Mouse (Mus musculus): Measurements from ENCODE around the gene Evi5. TPM values are rescaled to one million over a fixed set of nuclear protein-coding genes. Genes with fewer than 3 reads are reported as not detected.

Evi5 gene
- total RNA-seq, 2 experiments from 2014 or later, result 73.4 to 88.4 TPM

GRCm38 (mm10) chr5:107829998-107830560, 44.8 kb downstream of the Evi5 start, which contains the start of gene Ube2d2b:
Gene Ube2d2b (plus strand): TSS chr5:107830099.
- intact Hi-C loops (cut with DNase I), result no loop called here
- DNase-seq (ENCODE audit: low spot score in 2 of 2), result no peak

- intact Hi-C loops (cut with DNase I), result no loop called here
These were observed 52.4 kb downstream of the Evi5 start for GRCm38 (mm10) chr5:107822521-107822920.

GRCm38 (mm10) chr5:107814651-107815050, 60.3 kb downstream of the Evi5 start:
- intact Hi-C loops (cut with DNase I), result no loop called here
- no peak for DNase-seq (ENCODE audit: low spot score in 2 of 2)

More at GRCm38 (mm10) chr5:107822521-107822920, 52.4 kb downstream of the Evi5 start:
- no peak for DNase-seq (ENCODE audit: low spot score in 2 of 2)

- intact Hi-C loops (cut with DNase I), result no loop called here
- DNase-seq (ENCODE audit: low spot score in 2 of 2), result no peak
These were observed 67.4 kb downstream of the Evi5 start for GRCm38 (mm10) chr5:107807496-107807895.

- no peak for DNase-seq (ENCODE audit: low spot score in 2 of 2)
- intact Hi-C loops (cut with DNase I), result no loop called here
These were observed 72.3 kb downstream of the Evi5 start for GRCm38 (mm10) chr5:107802621-107803020.

GRCm38 (mm10) chr5:107801234-107801633, 73.7 kb downstream of the Evi5 start:
- intact Hi-C loops (cut with DNase I), result no loop called here
- no peak for DNase-seq (ENCODE audit: low spot score in 2 of 2)

GRCm38 (mm10) chr5:107798290-107798689, 76.6 kb downstream of the Evi5 start:
- no peak for DNase-seq (ENCODE audit: low spot score in 2 of 2)

GRCm38 (mm10) chr5:107793927-107794326, 81.0 kb downstream of the Evi5 start:
- intact Hi-C loops (cut with DNase I), result loop anchor here (5.0 kb wide), 1 partner anchor 182 kb away; no protein-coding TSS in a partner anchor

More at GRCm38 (mm10) chr5:107798290-107798689, 76.6 kb downstream of the Evi5 start:
- intact Hi-C loops (cut with DNase I), result no loop called here

GRCm38 (mm10) chr5:107793258-107793657, 81.6 kb downstream of the Evi5 start:
- intact Hi-C loops (cut with DNase I), result loop anchor here (5.0 kb wide), 1 partner anchor 181 kb away; no protein-coding TSS in a partner anchor
- no peak for DNase-seq (ENCODE audit: low spot score in 2 of 2)

More at GRCm38 (mm10) chr5:107793927-107794326, 81.0 kb downstream of the Evi5 start:
- no peak for DNase-seq (ENCODE audit: low spot score in 2 of 2)

- intact Hi-C loops (cut with DNase I), result loop anchor here (5.0 kb wide), 1 partner anchor 180 kb away; no protein-coding TSS in a partner anchor
These were observed 82.4 kb downstream of the Evi5 start for GRCm38 (mm10) chr5:107792516-107792915.

GRCm38 (mm10) chr5:107791966-107792365, 82.9 kb downstream of the Evi5 start:
- intact Hi-C loops (cut with DNase I), result loop anchor here (5.0 kb wide), 1 partner anchor 180 kb away; no protein-coding TSS in a partner anchor
- DNase-seq (ENCODE audit: low spot score in 2 of 2), result no peak

More at GRCm38 (mm10) chr5:107792516-107792915, 82.4 kb downstream of the Evi5 start:
- no peak for DNase-seq (ENCODE audit: low spot score in 2 of 2)

GRCm38 (mm10) chr5:107789492-107789891, 85.4 kb downstream of the Evi5 start:
- DNase-seq (ENCODE audit: low spot score in 2 of 2), result no peak
- intact Hi-C loops (cut with DNase I), result loop anchor here (5.0 kb wide), 1 partner anchor 103 kb away; no protein-coding TSS in a partner anchor

GRCm38 (mm10) chr5:107787682-107788443, 87.0 kb downstream of the Evi5 start:
- no peak for DNase-seq (ENCODE audit: low spot score in 2 of 2)
- intact Hi-C loops (cut with DNase I), result loop anchor here (5.0 kb wide), 1 partner anchor 104 kb away; no protein-coding TSS in a partner anchor

GRCm38 (mm10) chr5:107782360-107782759, 92.5 kb downstream of the Evi5 start:
- DNase-seq (ENCODE audit: low spot score in 2 of 2), result no peak
- intact Hi-C loops (cut with DNase I), result no loop called here

GRCm38 (mm10) chr5:107778763-107779162, 96.1 kb downstream of the Evi5 start:
- no peak for DNase-seq (ENCODE audit: low spot score in 2 of 2)
- intact Hi-C loops (cut with DNase I), result no loop called here

GRCm38 (mm10) chr5:107777545-107777830, 97.4 kb downstream of the Evi5 start:
- no peak for DNase-seq (ENCODE audit: low spot score in 2 of 2)
- intact Hi-C loops (cut with DNase I), result no loop called here

- intact Hi-C loops (cut with DNase I), result no loop called here
- DNase-seq (ENCODE audit: low spot score in 2 of 2), result no peak
These were observed 97.9 kb downstream of the Evi5 start for GRCm38 (mm10) chr5:107776777-107777544.

GRCm38 (mm10) chr5:107775875-107776274, 99.0 kb downstream of the Evi5 start:
- intact Hi-C loops (cut with DNase I), result no loop called here
- no peak for DNase-seq (ENCODE audit: low spot score in 2 of 2)

GRCm38 (mm10) chr5:107772049-107772448, 102.9 kb downstream of the Evi5 start:
- intact Hi-C loops (cut with DNase I), result no loop called here
- DNase-seq (ENCODE audit: low spot score in 2 of 2), result no peak

- DNase-seq (ENCODE audit: low spot score in 2 of 2), result no peak
- intact Hi-C loops (cut with DNase I), result no loop called here
These were observed 106.7 kb downstream of the Evi5 start for GRCm38 (mm10) chr5:107768224-107768623.

Data from left cerebral cortex, postnatal 36 days (tissue).